Mouse (Mus musculus) E14TG2a.4 (cell line): ENCODE results near the gene Mfng.

ENCODE experiments used
- H3K27me3 ChIP-seq: 2 replicates; pipeline ENCODE4 v1.6.1; 2014; ENCODE audit warnings: low read length, control low read depth; ENCODE audit not compliant: insufficient read depth
- H3K36me3 ChIP-seq: 2 replicates; pipeline ENCODE4 v1.6.1; 2014; ENCODE audit warnings: low read length, control low read depth; ENCODE audit not compliant: insufficient read depth
- H3K4me1 ChIP-seq: replicated peaks from 2 replicates; pipeline ENCODE4 v1.6.1; 2014; ENCODE audit warnings: low read depth, low read length, control low read depth
- H3K4me3 ChIP-seq: replicated peaks from 2 replicates; pipeline ENCODE4 v1.5.1; 2014; ENCODE audit warnings: mild to moderate bottlenecking, low read length
- H3K9me3 ChIP-seq: 2 replicates; pipeline ENCODE4 v1.6.1; 2014; ENCODE audit warnings: low read length, control low read depth
- CTCF ChIP-seq: conservative IDR thresholded peaks from 2 replicates; pipeline ENCODE4 v1.5.1; 2014; ENCODE audit warnings: low read length
- NANOG ChIP-seq: IDR thresholded peaks from 2 replicates; pipeline ENCODE4 v1.6.1; 2014; ENCODE audit warnings: borderline replicate concordance, low read length, mixed read lengths
- POU5F1 ChIP-seq: IDR thresholded peaks from 2 replicates; pipeline ENCODE4 v1.6.1; 2014; ENCODE audit warnings: low read length, borderline replicate concordance

Gene Mfng

DNA sequence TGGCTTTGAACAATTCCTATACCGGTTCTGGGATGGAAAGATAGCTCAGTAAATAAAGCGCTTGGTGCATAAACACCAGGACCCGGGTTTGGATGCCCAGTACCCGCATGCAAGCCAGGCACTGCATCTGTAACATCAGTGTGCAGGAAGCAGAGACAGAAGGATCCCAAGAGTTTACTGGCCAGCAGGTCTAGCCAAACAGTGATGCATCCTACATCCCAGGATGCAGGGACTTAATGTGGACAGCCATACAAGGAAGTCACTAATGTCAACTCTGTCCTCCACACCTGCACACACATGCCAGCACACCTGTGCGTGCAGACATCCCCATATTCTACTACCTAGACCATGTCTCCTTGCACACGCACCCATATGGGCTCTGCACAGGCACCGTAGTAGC, 12.0 kb upstream of the Mfng start:
- Histone ChIP-seq H3K4me3 (no peak overlapping the region), H3K4me1 (peaks cover 71% of the 10 kb centered on the region), H3K36me3 (no peaks in the 10 kb centered on the region), H3K27me3 (no peaks in the 10 kb centered on the region), H3K9me3 (no peaks in the 10 kb centered on the region)
- no peak for TF ChIP-seq NANOG
- TF ChIP-seq POU5F1: no peak
- TF ChIP-seq CTCF: no peak

DNA sequence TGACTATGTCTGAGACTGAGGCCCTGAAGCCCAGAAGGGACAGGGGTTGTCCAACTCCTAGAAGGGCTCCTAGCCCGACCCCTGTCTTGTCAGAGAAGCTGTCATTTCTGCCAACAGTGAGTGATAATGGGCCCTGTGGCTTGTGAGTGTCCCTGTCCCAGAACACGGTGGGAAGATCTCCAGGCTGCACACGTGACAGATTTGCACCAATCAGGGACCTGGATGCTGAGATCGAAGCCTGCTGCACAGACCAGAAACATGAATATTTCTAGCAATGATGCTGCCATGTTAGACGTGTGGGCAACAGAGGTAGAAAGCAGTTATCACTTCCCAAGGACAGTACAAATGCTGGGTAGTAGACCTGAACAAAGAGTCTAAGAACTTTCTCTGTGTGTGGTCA, 11.2 kb upstream of the Mfng start:
- TF ChIP-seq CTCF (no peak), NANOG (no peak), POU5F1 (no peak)
- H3K4me3 ChIP-seq: no peak overlapping the region
- no peaks in the 10 kb centered on the region for H3K36me3 ChIP-seq
- no peaks in the 10 kb centered on the region for H3K9me3 ChIP-seq
- H3K4me1 ChIP-seq: peaks cover 71% of the 10 kb centered on the region
- no peaks in the 10 kb centered on the region for H3K27me3 ChIP-seq

DNA sequence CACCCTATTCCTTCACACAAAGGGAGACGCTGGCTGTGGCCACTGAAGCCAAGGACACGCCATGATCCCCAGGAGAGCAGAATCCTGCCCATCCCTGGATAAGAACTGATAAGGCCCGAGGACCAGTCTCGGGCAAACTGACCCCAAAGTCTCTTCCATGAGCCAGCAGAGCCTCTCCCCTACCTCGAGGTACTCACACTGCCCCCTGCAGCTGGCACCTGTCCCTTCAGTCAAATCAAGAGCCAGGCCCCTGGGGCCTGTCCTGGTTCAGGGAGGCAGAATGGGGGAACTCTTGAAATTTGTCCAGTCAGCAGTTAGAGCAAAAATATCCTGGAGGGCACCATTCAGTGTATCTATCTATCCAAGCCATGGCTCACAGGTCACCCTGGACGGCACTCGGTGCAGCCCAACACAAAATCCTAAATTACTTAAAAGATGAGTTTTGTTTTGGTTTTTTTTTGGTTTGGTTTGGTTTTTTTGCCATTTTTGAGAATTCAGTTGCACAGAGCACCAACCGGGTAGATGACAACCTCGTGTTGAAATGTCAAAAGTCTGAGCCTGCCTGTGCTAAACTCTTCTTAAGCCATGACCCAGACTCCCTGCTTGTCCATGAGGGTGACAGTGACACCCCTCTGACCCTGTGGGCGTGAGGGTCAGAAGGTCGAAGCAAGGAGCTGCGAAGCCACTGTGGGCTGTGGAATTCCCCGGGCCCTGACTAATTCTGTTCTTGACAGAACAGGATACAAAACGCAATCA, 9.3 kb upstream of the Mfng start:
- Histone ChIP-seq H3K4me3 (no peak overlapping the region), H3K4me1 (peaks cover 77% of the 10 kb centered on the region), H3K27me3 (no peaks in the 10 kb centered on the region), H3K9me3 (no peaks in the 10 kb centered on the region), H3K36me3 (no peaks in the 10 kb centered on the region)
- TF ChIP-seq POU5F1: no peak
- TF ChIP-seq CTCF: no peak
- TF ChIP-seq NANOG: no peak

DNA sequence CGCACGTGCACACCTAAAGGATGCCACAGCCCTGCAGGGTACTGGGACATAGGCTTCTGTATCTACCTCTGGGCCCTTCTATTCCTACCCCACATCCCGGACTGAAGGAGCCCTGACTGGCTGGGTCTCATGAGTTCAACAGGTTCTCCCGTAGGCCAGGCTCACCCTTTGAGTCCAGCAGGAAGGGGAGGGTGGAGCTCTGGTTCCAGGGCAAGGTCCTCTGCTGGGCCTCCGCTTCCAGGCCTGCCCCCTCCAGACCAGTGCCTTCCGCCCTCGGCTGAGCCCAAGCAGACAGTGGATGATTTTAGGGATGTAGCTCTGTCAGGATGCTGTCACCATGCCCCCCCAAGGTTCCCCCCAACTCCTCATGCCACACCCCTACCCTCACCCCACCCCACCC, 7.6 kb upstream of the Mfng start:
- Histone ChIP-seq H3K27me3 (no peaks in the 10 kb centered on the region), H3K9me3 (no peaks in the 10 kb centered on the region), H3K36me3 (peaks cover 3% of the 10 kb centered on the region; the same call in 1 of the 2 replicates), H3K4me3 (no peak overlapping the region), H3K4me1 (peaks cover 67% of the 10 kb centered on the region)
- no peak for TF ChIP-seq POU5F1
- TF ChIP-seq CTCF: no peak
- no peak for TF ChIP-seq NANOG

DNA sequence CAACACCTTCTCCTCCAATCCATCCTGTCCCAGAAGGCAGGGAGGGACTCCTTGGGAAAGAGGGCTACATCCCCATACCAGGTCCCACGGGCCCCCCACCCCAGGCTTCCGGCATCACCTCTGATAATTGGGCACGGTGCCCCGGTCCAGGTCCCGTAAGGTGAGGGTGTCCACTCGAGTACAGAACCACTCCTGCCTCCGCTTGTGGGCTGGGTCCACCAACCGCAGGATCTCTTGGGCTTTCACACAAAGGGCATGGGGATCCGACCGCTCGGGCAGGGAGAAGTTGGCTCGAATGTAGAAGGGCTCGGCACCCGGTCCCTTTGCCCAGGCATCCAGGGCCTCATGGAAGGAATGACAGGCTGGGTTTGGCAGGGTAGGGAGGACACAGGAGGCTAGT, 7.1 kb upstream of the Mfng start:
- Histone ChIP-seq H3K9me3 (no peaks in the 10 kb centered on the region), H3K36me3 (peaks cover 7% of the 10 kb centered on the region), H3K4me1 (peaks cover 61% of the 10 kb centered on the region), H3K4me3 (no peak overlapping the region), H3K27me3 (no peaks in the 10 kb centered on the region)
- TF ChIP-seq POU5F1 (no peak), CTCF (no peak), NANOG (no peak)

DNA sequence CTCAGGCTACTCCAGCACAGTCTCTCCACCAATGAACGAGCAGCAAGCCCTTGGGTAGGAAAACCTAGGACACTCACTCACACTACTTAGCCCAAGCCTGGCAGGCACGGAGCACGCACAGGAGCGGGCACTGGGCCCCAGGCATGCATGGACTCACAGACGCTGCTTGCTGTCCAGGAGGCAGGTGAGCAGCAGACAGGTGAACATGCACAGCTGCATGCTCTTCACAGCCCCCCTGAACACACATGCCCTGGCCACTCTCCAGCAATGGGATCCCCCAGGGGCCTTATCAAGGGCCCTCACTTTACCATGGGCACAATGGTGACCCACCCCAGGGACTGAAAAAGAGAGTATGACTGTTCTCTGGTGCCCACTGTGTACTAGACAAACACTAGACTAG, 6.4 kb upstream of the Mfng start:
- Histone ChIP-seq H3K9me3 (no peaks in the 10 kb centered on the region), H3K4me1 (peaks cover 60% of the 10 kb centered on the region), H3K4me3 (no peak overlapping the region), H3K27me3 (no peaks in the 10 kb centered on the region), H3K36me3 (peaks cover 14% of the 10 kb centered on the region)
- no peak for TF ChIP-seq NANOG
- no peak for TF ChIP-seq CTCF
- no peak for TF ChIP-seq POU5F1

DNA sequence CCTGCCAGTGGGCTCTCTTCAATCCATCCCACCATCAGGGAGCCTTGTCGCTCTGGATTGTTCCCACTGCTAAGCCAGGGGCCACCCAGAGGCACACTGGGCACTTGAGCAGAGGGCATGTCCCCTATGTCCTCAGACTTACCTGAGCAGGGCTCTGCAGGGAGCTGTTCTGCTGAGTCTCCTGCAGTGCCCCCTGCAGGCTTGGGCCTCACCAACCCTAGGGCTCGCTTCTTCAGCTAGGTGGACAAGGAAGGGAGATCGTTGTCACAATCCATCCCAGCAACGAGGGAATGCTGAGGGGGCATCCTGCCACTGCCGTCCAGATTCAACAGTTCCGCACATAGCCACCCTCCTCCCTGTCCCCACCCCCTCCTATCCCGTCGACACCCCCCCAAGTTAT, 6.0 kb upstream of the Mfng start:
- Histone ChIP-seq H3K27me3 (no peaks in the 10 kb centered on the region), H3K9me3 (no peaks in the 10 kb centered on the region), H3K4me3 (peak overlapping the region; percentile 49), H3K4me1 (peaks cover 60% of the 10 kb centered on the region), H3K36me3 (peaks cover 14% of the 10 kb centered on the region)
- TF ChIP-seq CTCF: peak; percentile 23; the same call in 1 of the 2 replicates
- no peak for TF ChIP-seq NANOG

DNA sequence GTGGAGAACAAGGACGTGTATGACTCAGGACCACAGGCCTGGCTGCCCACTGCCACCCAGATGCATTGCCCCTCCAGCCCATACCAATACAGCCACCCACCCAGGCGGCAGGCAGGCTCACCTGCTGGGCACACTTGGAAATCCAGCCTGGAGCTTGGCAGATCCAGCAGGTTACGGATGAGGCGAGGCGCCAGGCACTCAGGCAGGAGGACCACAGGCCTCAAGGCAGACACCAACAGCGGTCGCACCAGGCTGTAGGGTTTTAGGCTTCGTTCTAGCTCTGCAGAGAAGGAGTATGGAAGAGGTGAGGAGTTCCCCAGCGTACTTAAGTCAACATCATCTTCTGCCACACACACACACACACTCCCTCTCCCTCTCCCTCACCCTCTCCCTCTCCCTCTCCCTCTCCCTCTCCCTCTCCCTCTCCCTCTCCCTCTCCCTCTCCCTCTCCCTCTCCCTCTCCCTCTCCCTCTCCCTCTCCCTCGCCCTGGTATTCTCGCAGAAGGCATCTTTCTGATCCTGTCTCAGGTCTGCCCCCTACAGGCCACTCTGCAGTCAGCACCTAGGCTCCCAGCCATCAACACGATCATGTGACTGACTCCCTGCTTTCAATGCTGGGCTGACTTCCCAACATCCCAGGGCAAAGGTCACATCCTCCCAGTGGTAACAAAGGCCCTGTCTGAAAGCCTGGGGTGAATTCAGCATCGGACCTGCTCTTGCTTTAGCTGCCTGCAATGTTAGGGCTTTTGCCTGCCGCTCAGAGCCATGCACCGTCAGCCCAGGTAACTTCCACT, 5.0 kb upstream of the Mfng start:
- no peaks in the 10 kb centered on the region for H3K9me3 ChIP-seq

DNA sequence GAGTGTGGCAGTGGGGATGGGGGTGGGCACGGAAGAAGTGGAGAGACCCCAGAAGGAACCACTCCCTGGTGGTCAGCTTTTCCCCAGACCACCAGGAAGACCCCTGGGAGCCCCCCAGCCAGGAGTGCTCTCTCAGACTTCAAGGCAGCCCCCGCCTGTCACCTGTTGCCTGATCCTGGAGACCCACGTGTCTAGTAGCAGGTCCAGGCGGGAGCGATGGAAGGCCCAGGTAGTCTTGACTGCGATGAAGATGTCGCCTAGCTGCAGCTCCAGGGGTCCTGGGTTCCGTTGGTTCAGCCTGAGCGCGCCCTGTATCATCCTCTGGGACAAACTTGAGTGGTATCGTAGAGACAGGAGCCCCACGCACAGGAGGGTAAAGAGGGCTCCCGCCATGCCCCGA, 419 bp downstream of the Mfng start:
- no peak for TF ChIP-seq NANOG
- no peaks in the 10 kb centered on the region for H3K9me3 ChIP-seq
- H3K27me3 ChIP-seq: peaks cover 13% of the 10 kb centered on the region
- peaks cover 14% of the 10 kb centered on the region for H3K36me3 ChIP-seq
- H3K4me3 ChIP-seq: peak overlapping the region; percentile 78
- H3K4me1 ChIP-seq: peaks cover 58% of the 10 kb centered on the region

More for the DNA sequence above, 5.0 kb upstream of the Mfng start:
- Histone ChIP-seq H3K4me3 (peak overlapping the region; percentile 69), H3K27me3 (no peaks in the 10 kb centered on the region), H3K4me1 (peaks cover 60% of the 10 kb centered on the region), H3K36me3 (peaks cover 14% of the 10 kb centered on the region)
- TF ChIP-seq NANOG (no peak), CTCF (peak; percentile 50)
